Mouse (Mus musculus): ENCODE data around the gene Atf3. TPM values are rescaled to one million over a fixed set of nuclear protein-coding genes. Genes with fewer than 3 reads are reported as not detected.
A peak's percentile ranks its signal among the peaks of the same experiment; 100 is the strongest.
"Not testable (repeated sequence)": the region's sequence is repeated elsewhere in the genome, so short reads cannot be mapped to it uniquely, and the experiment has no call there.

The Atf3 gene
- polyA plus RNA-seq, 2 experiments from 2014 or later: not detected

- ATAC-seq: no peak
Measured at GRCm38 (mm10) chr1:191189671-191190372, 28.0 kb downstream of the Atf3 start.

- ATAC-seq: no peak
Measured at GRCm38 (mm10) chr1:191186386-191186770, 31.5 kb downstream of the Atf3 start.

GRCm38 (mm10) chr1:191185761-191186385 is 32.0 kb downstream of the Atf3 start:
- peak; percentile 18 for ATAC-seq

- ATAC-seq: peak; percentile 9
Measured at GRCm38 (mm10) chr1:191184841-191185251, 33.0 kb downstream of the Atf3 start.

GRCm38 (mm10) chr1:191184066-191184815 is 33.6 kb downstream of the Atf3 start:
- ATAC-seq: no peak

GRCm38 (mm10) chr1:191183163-191184065 is 34.4 kb downstream of the Atf3 start:
- ATAC-seq: peak; percentile 56

GRCm38 (mm10) chr1:191182431-191183162 is 35.2 kb downstream of the Atf3 start:
- ATAC-seq: peak; percentile 19

- ATAC-seq: no peak
Measured at GRCm38 (mm10) chr1:191181469-191182259, 36.2 kb downstream of the Atf3 start.

- no peak for ATAC-seq
Measured at GRCm38 (mm10) chr1:191180397-191180796, 37.4 kb downstream of the Atf3 start.

GRCm38 (mm10) chr1:191179846-191180245 is 38.0 kb downstream of the Atf3 start:
- no peak for ATAC-seq

- ATAC-seq: no peak
Measured at GRCm38 (mm10) chr1:191178511-191179188, 39.2 kb downstream of the Atf3 start.

- ATAC-seq: no peak
Measured at GRCm38 (mm10) chr1:191176887-191177286, 41.0 kb downstream of the Atf3 start.

- ATAC-seq: no peak
Measured at GRCm38 (mm10) chr1:191172487-191172886, 45.4 kb downstream of the Atf3 start.

GRCm38 (mm10) chr1:191170444-191170843 is 47.4 kb downstream of the Atf3 start:
- no peak for ATAC-seq

- ATAC-seq: no peak
Measured at GRCm38 (mm10) chr1:191166189-191166588, 51.6 kb downstream of the Atf3 start.

- ATAC-seq: no peak
Measured at GRCm38 (mm10) chr1:191164717-191165116, 53.1 kb downstream of the Atf3 start, which contains the start of gene Fam71a. TSS of gene Fam71a (minus strand) at chr1:191164817.

GRCm38 (mm10) chr1:191154314-191154713 is 63.5 kb downstream of the Atf3 start:
- ATAC-seq: no peak

GRCm38 (mm10) chr1:191153052-191153451 is 64.8 kb downstream of the Atf3 start:
- ATAC-seq: peak; percentile 85

GRCm38 (mm10) chr1:191150924-191151605 is 66.8 kb downstream of the Atf3 start:
- ATAC-seq: no peak

GRCm38 (mm10) chr1:191149489-191149888 is 68.3 kb downstream of the Atf3 start:
- ATAC-seq: not testable (repeated sequence)
